Mouse (Mus musculus) layer of hippocampus, adult 11-12 months (tissue): ENCODE results near the gene Tnfsfm13.
A peak's percentile ranks its signal among the peaks of the same experiment; 100 is the strongest.
"Not testable (repeated sequence)": the region's sequence is repeated elsewhere in the genome, so short reads cannot be mapped to it uniquely, and the experiment has no call there.

Experiments
- DNase-seq: peaks from one replicate; pipeline ENCODE4 v3.0.0; 2022; ENCODE audit warnings: low spot score

Gene Tnfsfm13

GRCm38 (mm10) chr11:69703814-69704612, 8.1 kb upstream of the Tnfsfm13 start:
- no peak for DNase-seq

DNA sequence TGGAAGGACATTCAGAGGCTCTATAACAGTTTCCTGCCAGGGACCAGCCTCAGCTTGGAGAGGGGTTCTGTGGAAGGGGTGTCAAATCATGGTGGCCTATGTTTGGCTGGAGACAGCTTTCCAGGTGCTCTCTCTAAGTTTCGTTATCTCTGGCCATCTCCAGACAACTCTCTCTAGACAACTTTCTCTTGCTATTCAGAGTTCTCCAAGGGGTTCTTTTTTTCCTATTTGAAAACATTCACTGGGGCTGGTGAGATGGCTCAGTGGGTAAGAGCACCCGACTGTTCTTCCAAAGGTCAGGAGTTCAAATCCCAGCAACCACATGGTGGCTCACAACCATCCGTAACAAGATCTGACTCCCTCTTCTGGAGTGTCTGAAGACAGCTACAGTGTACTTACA, 7.5 kb upstream of the Tnfsfm13 start:
- DNase-seq = not testable (repeated sequence)

DNA sequence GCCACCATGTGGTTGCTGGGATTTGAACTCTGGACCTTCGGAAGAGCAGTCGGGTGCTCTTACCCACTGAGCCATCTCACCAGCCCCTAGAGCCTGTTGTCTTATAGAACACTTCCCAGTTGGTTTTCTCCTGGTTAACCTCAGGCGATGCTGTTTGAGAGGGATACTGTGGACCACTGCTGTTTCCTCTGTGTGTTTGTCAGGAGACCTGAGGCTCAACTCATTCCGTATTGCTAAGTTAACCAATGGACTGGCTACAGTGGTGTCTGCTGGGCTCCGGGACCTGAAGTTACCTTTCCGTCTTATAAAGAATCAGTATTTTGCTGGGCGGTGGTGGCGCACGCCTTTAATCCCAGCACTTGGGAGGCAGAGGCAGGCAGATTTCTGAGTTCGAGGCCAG, 7.0 kb upstream of the Tnfsfm13 start:
- not testable (repeated sequence) for DNase-seq

DNA sequence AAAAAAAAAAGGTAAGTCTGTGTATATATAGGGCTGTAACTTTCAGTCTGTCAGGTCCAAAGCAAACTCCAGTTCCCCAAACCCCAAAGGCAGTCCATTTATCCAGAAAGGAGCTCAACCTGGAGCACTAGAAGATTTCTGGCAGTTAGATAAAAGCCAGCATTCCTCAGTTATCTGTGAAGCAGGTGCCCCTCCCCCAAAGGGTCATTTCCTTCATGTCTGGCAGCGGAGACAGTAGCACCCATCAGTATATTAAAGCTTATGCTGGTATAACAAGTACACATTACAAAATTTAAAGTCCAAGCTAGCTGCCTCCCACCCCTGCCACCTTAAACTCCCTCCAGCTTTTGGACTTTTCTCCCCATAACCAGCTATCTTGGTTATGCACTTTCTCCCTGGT, 3.7 kb upstream of the Tnfsfm13 start:
- DNase-seq = no peak

GRCm38 (mm10) chr11:69698574-69698973, 2.7 kb upstream of the Tnfsfm13 start:
- no peak for DNase-seq

- DNase-seq = no peak
These were observed 1.5 kb upstream of the Tnfsfm13 start for GRCm38 (mm10) chr11:69697396-69697795.

GRCm38 (mm10) chr11:69695046-69695360, 895 bp downstream of the Tnfsfm13 start:
- peak; percentile 45 for DNase-seq

- DNase-seq = no peak
These were observed 2.4 kb downstream of the Tnfsfm13 start for GRCm38 (mm10) chr11:69693421-69693965.

DNA sequence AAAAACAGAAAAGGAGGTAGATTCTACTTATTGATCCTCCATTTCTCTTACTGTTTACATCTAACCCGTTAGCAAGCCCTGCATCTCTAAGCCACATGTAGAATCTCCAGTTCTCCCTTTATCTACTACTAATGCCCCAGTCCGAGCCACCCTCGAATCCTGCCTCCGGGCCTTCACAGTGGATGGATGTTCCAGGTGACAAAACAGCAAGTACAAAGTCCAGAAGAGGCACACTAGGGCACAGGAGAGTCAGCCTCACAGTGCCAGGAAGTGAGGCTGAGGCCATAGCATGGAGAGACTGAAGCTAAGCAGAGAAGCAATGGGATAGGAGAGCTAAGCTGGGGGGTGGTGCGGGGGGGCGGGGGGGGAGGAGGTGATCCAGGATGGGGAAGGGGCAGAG, 3.0 kb downstream of the Tnfsfm13 start:
- DNase-seq = no peak

DNA sequence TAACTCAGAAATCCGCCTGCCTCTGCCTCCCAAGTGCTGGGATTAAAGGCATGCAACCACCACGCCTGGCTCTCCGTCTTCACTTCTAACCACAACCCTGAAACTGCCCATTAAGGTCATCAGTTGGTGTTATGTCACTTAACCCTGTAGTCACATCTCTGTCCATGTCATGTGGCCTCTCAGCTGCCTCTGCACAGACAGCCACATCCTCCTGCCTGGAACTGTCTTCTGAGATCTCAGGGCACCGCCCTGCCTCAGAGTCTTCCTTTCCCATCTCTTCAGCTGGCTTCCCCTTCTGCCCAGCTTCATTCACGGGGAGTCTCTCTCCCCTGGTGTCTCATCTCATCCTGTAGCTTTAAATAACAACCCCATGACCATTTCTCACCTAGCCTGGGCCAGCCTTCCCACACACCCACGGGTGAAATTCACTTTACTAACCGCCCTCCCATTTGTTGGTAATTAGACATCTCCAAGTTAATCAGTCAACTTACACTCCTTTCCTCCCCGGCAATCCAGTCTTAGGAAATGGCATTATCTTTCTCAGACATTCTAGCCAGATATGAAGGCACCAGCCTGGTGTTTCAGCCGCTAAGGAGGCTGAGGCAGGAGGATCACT, 3.6 kb downstream of the Tnfsfm13 start:
- no peak for DNase-seq

- DNase-seq = no peak
These were observed 6.0 kb downstream of the Tnfsfm13 start for GRCm38 (mm10) chr11:69689891-69690290.

DNA sequence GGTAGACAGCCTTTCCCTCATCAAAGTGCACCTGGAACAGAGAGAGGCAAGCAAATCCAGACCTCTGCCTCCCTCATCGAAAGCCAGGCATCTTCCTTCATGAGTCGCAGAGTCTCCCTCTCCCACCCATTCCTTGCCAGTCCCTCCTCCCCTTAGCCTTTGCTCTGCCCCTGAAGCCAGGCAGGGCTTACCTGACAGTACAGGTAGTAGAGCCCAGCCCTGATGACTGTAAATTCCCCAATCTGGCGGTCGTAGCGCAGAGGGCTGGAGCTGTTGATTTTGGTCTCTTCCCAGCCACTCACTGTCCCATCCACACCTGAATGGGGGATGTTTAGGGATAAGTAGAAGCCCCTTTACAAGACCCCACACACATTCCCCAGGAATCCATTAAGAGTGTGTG, 8.8 kb downstream of the Tnfsfm13 start:
- no peak for DNase-seq

DNA sequence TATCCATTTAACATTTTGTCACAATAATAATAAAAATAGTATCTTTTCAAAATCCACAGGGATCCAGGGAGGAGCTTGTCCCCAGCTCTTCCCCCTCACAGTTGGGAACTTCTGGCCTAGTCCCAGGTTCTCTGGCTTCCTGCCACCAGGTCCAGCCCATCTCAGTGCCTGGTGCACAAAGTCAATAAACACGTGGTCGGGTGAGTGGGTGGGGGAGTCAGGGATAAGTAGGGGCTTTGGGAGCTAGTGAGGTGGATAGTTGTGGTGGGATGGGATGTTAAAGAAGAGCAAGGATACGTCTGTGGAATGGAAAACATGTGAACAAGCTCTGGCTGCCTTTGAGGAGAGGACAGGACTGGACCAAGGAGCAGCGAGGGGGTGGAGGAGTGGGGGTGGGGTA, 9.5 kb downstream of the Tnfsfm13 start:
- peak; percentile 60 for DNase-seq

GRCm38 (mm10) chr11:69685526-69686148, 10.3 kb downstream of the Tnfsfm13 start, which contains the start of gene Tnfsf13:
TSS of gene Tnfsf13 (minus strand) at chr11:69685784.
- peak; percentile 74 for DNase-seq

DNA sequence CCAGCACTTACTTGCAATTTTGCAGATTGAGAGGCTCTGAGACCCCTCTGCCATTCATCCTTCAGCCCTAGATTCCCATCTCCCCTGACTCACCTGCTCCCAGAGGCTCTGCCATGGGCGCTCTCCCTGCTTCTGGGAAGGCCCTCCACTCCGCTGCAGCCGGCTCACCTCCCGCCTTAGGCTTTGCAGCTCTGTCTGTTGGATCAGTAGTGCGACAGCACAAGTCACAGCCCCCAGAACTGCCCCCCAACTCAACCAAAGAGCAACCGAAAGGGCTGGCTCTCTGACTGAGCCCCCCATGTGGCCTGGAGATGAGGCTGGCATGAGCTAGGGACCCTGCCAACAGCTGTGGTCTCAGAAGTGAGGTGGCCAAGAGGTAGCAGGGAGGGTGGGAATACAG, 11.0 kb downstream of the Tnfsfm13 start:
- no peak for DNase-seq

DNA sequence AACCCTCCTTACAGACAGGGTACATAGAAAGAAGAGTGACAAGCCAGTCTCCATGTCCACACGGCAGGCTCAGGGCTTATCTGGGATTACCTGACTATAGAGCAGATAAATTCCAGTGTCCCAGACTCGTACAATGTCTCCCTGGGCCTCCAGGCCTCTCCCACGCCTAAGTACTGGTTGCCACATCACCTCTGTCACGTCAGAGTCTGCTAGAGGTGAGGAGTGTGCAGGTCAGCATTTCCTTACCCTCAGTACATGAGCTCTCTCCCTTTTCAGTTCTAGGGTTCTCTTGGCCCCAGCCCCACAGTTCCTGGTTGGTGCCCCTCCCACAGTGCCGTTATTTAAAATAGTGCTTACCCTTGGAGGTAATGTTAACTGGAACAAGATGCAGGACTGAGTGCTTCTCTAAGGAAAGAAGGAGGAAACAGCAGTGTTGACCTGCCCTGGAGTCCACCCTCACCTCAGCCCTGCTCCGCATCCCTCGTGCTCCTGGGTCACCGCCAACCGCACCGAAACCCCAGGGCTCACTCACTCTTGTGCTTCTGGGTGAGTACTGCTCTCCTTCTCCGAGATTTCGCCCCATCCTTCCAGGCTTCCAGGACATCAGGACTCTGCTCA, 11.7 kb downstream of the Tnfsfm13 start:
- no peak for DNase-seq

- no peak for DNase-seq
These were observed 12.3 kb downstream of the Tnfsfm13 start for GRCm38 (mm10) chr11:69683576-69683975.

DNA sequence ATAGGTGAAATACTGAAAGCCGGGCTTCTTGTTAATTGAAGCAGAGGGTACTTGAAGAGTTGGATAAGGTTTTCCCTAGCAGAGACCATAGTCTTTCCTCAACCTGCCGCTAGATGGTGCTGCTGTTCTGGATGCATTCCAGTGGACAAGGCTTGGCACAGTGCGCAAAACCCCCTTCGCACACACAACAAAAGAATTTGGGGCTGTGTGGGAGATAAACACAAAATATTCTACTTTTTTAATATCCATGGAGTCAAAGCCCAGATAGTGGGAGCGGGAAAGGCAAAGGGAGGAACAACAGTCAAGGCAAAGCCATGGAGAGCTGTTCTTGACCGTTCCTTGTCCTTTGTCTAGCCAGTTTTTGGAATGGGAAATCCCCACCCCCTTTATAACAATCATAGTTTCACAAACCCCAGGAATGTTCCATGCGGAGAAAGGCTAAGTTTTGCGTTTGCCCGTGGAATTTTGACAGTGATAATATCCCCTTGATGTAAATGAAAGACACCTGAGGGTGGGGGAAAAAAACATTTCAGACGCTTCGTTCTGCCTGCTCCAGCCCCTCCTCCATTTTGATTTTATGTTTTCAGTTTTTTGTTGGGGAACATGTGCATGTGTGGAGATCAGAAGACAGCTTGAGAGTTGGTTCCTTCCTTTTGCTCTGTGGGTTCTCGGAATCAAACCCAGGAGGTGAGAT, 12.9 kb downstream of the Tnfsfm13 start:
- DNase-seq = peak; percentile 89

GRCm38 (mm10) chr11:69682209-69682839, 13.6 kb downstream of the Tnfsfm13 start:
- DNase-seq = no peak

- DNase-seq = peak; percentile 96
These were observed 14.3 kb downstream of the Tnfsfm13 start, which contains the start of gene Senp3 for GRCm38 (mm10) chr11:69681314-69682208. TSS of gene Senp3 (minus strand) at chr11:69682084.
